Mouse (Mus musculus) liver, postnatal 0 days (tissue): ENCODE measurements around the gene Epha7.

ENCODE experiments used
- CTCF ChIP-seq: sonication (generic); IDR thresholded peaks from 2 replicates; pipeline ENCODE4 v1.5.1; 2016; ENCODE audit warnings: antibody characterized with exemption, low read depth
- EP300 ChIP-seq: IDR thresholded peaks from 2 replicates; pipeline ENCODE4 v1.6.1; 2016; ENCODE audit warnings: antibody characterized with exemption, low read depth, mild to moderate bottlenecking

- TF ChIP-seq EP300: no peak
- no peak for TF ChIP-seq CTCF
Observed at GRCm38 (mm10) chr4:28913613-28914012, 100.7 kb downstream of the Epha7 start.
